Mouse (Mus musculus): ENCODE measurements at regions not wholly inside any gene's neighbourhood (a gene's known extent, or its start where the extent isn't known, plus 50 kb on each side); places are given as distances from the start of the nearest gene placed in this dataset.

GRCm38 (mm10) chr11:22600370-22600769 lies 88.5 kb downstream of the Tmem17 start:
- TF ChIP-seq CTCF (IDR thresholded peaks at IDR 0.05; ENCODE audit: extremely low read depth, insufficient read length, insufficient replicate concordance, low read depth, low read length) (no peak), POLR2A (IDR thresholded peaks at IDR 0.05; ENCODE audit: low read depth, low read length) (no peak)
